Mouse (Mus musculus): ENCODE data around the gene Fam111a.

GRCm38 (mm10) chr19:12598674-12599073 is 53.1 kb downstream of the Fam111a start:
- TF ChIP-seq CTCF (IDR thresholded peaks at IDR 0.05; ENCODE audit: control insufficient read depth, insufficient read depth, insufficient replicate concordance, low read depth, low read length) (no peak), POLR2A (IDR thresholded peaks at IDR 0.05; ENCODE audit: control insufficient read depth, low read depth, low read length) (no peak)
